17 mouse cellular contexts compared by ENCODE assay signal in genomic region chr13:34766572-34766971, GRCm38 (mm10). TPM values are rescaled to one million over a fixed set of nuclear protein-coding genes. Genes with fewer than 3 reads are reported as not detected.
A peak's percentile ranks its signal among the peaks of the same experiment; 100 is the strongest.
DNase-seq lines count a peak whose midpoint lies in the region; ATAC-seq and TF ChIP-seq lines count a peak whose summit lies in the region.
"Had no signal": no experiment of that assay in that cellular context is flagged by ENCODE, and none has a peak within 500 bp of the region (broad histone marks: within the 10 kb centered on the region; RNA-seq: fewer than 3 reads in every experiment).

No protein-coding gene starts in this region.

- no peak for TF ChIP-seq POLR2A in heart, adult 2 months (IDR thresholded peaks at IDR 0.05; ENCODE audit: insufficient read depth, low read depth, low read length)
- TF ChIP-seq POLR2A in bone marrow macrophage, adult 2 months (IDR thresholded peaks at IDR 0.05; ENCODE audit: borderline replicate concordance, low read depth, low read length): no peak

- H3K4me1 ChIP-seq in heart, adult 2 months (ENCODE audit: control insufficient read depth, insufficient read depth, low read length): peaks cover 6% of the 10 kb centered on the region
- 0 out of 2 replicates have a peak, but pooled peaks cover 2% of the 10 kb centered on the region for H3K4me1 ChIP-seq in liver, postnatal 0 days (ENCODE audit: insufficient read depth)
- H3K4me1 ChIP-seq in bone marrow macrophage, adult 2 months (ENCODE audit: control insufficient read depth, insufficient read depth, low read length): peaks cover 15% of the 10 kb centered on the region

- no peak overlapping the region for H3ac ChIP-seq in C2C12 (ENCODE audit: control insufficient read depth, insufficient read length, low read depth)

- H3K9ac ChIP-seq in heart, adult 2 months (ENCODE audit: low read depth, low read length): no peak overlapping the region
- no peak overlapping the region for H3K9ac ChIP-seq in liver, postnatal 0 days (replicated peaks)
- H3K9ac ChIP-seq: heart, embryonic 15.5 days; limb, embryonic 12.5 days had no signal

- no peak overlapping the region for H3K4me3 ChIP-seq in heart, adult 2 months
- no peak overlapping the region for H3K4me3 ChIP-seq in liver, postnatal 0 days (ENCODE audit: low read depth, low read length)
- H3K4me3 ChIP-seq in C2C12 (ENCODE audit: insufficient read depth, poor library complexity, severe bottlenecking): no peak overlapping the region
- no peak overlapping the region for H3K4me3 ChIP-seq in bone marrow macrophage, adult 2 months (ENCODE audit: insufficient read depth, low read length)
- H3K4me3 ChIP-seq: erythroblast, embryonic 14.5 days; heart, embryonic 15.5 days; limb, embryonic 12.5 days had no signal

- no peak for TF ChIP-seq EP300 in heart, adult 2 months (IDR thresholded peaks at IDR 0.05; ENCODE audit: insufficient read depth, low read depth, low read length)
- no peak for TF ChIP-seq EP300 in liver, postnatal 0 days (IDR thresholded peaks at IDR 0.05; ENCODE audit: low read depth)

- H3K79me2 ChIP-seq in heart, adult 2 months (replicated peaks; ENCODE audit: control insufficient read depth, insufficient read depth, low read length): no peaks in the 10 kb centered on the region
- no peaks in the 10 kb centered on the region for H3K79me2 ChIP-seq in C2C12 (ENCODE audit: control insufficient read depth, insufficient read depth)

- no peak overlapping the region for H3K4me2 ChIP-seq in liver, postnatal 0 days (ENCODE audit: low read depth, low read length)
- H3K4me2 ChIP-seq: heart, embryonic 15.5 days; limb, embryonic 12.5 days had no signal

- DNase-seq in heart, adult 2 months: no peak
- no peak for DNase-seq in heart, adult 8-10 months (ENCODE audit: low spot score)
- DNase-seq in liver, postnatal 0 days: no peak
- DNase-seq in liver: no peak
- no peak for DNase-seq in neural tube, embryonic 10.5 days (ENCODE audit: extremely low spot score, low spot score)
- DNase-seq in layer of hippocampus, adult 9-10 months (ENCODE audit: low spot score): no peak
- DNase-seq: lung, postnatal 36 days; midbrain, embryonic 14.5 days had no signal

- WGBS in heart, adult 2 months: 27% methylated on average over 4 of the region's 4 CpGs
- WGBS in liver, postnatal 0 days (ENCODE audit: insufficient replicate concordance): 37% methylated on average over 4 of the region's 4 CpGs

- no peaks in the 10 kb centered on the region for H3K27me3 ChIP-seq in heart, adult 2 months (ENCODE audit: control insufficient read depth, insufficient read depth, low read length)
- no peaks in the 10 kb centered on the region for H3K27me3 ChIP-seq in liver, postnatal 0 days (ENCODE audit: insufficient read depth, low read length)
- no peaks in the 10 kb centered on the region for H3K27me3 ChIP-seq in C2C12 (ENCODE audit: control insufficient read depth, insufficient read depth, insufficient read length)
- H3K27me3 ChIP-seq: heart, embryonic 15.5 days; limb, embryonic 12.5 days had no signal

- no peaks in the 10 kb centered on the region for H3K9me3 ChIP-seq in liver, postnatal 0 days (ENCODE audit: low read length)
- H3K9me3 ChIP-seq: heart, embryonic 15.5 days; limb, embryonic 12.5 days had no signal

- H3K79me3 ChIP-seq in C2C12 (ENCODE audit: low read depth): no peaks in the 10 kb centered on the region

- intact Hi-C loops in heart, adult 2 months (cut with DNase I): no loop called here

- no peak for ATAC-seq in liver, postnatal 0 days
- ATAC-seq: inflammation-experienced regulatory T-cells, adult 6 months had no signal

- H3K27ac ChIP-seq in heart, adult 2 months: no peak overlapping the region
- H3K27ac ChIP-seq in liver, postnatal 0 days (ENCODE audit: low read depth): no peak overlapping the region
- H3K27ac ChIP-seq in bone marrow macrophage, adult 2 months (ENCODE audit: insufficient read depth, low read depth, low read length): 0 out of 2 replicates have a peak overlapping the region, but pooled peaks have one; percentile 24
- H3K27ac ChIP-seq: heart, embryonic 15.5 days; limb, embryonic 12.5 days had no signal

- TF ChIP-seq CTCF in heart, adult 2 months (IDR thresholded peaks at IDR 0.05): peak; percentile 44
- peak; percentile 17; the same call in 1 of the 2 replicates for TF ChIP-seq CTCF in liver, postnatal 0 days (IDR thresholded peaks at IDR 0.05; ENCODE audit: low read depth)
- no peak for TF ChIP-seq CTCF in C2C12 (IDR thresholded peaks at IDR 0.05; ENCODE audit: control insufficient read depth, insufficient read depth, insufficient read length)
- TF ChIP-seq CTCF in bone marrow macrophage, adult 2 months (IDR thresholded peaks at IDR 0.05; ENCODE audit: low read depth, low read length): no peak

- H3K36me3 ChIP-seq in heart, adult 2 months (ENCODE audit: control insufficient read depth, insufficient read depth, low read length): no peaks in the 10 kb centered on the region
- H3K36me3 ChIP-seq in liver, postnatal 0 days (replicated peaks; ENCODE audit: insufficient read depth, low read length): no peaks in the 10 kb centered on the region
- no peaks in the 10 kb centered on the region for H3K36me3 ChIP-seq in C2C12 (ENCODE audit: control insufficient read depth, insufficient read depth)
- H3K36me3 ChIP-seq: heart, embryonic 15.5 days; limb, embryonic 12.5 days had no signal

TF ChIP-seq in C2C12, 6 proteins besides CTCF, POLR2A, EP300 and RAD21:
- TF ChIP-seq FOSL1 (IDR thresholded peaks at IDR 0.05; ENCODE audit: insufficient read depth, low read length, poor library complexity, severe bottlenecking): peak; percentile 25
- no peak for TF ChIP-seq MYOG (IDR thresholded peaks at IDR 0.05; ENCODE audit: control insufficient read depth, extremely low read depth, insufficient read length)
- peak; percentile 38 for TF ChIP-seq MAX (IDR thresholded peaks at IDR 0.05)

RNA-seq across cellular contexts. Expression of gene Fam50b, which starts 31.9 kb away (rescaled TPM):
- total RNA-seq in heart, adult 2 months (2021): not detected
- 0.18 TPM in 1 of 2 replicates, not detected in the other for polyA plus RNA-seq in heart, adult 2 months (2012; rRNA removed)
- not detected for total RNA-seq in heart, adult 8-10 months (2022)
- polyA plus RNA-seq in liver, postnatal 0 days (2015; fragmentation: Nextera tagmentation; extraction: Ambion mirVana): 0.08 and 0.12 TPM in 2 replicates
- polyA plus RNA-seq in C2C12 (2012; fragmentation: generic; extraction: Trizol): not detected
- polyA plus RNA-seq in bone marrow macrophage, adult 2 months (2012; ENCODE audit: insufficient read depth, insufficient read length, missing spikeins): not detected in 2 replicates
- total RNA-seq: layer of hippocampus, postnatal 10 days had no signal
- polyA plus RNA-seq: cortical plate, adult 2 months; erythroblast, embryonic 14.5 days; heart, embryonic 15.5 days; inflammation-experienced regulatory T-cells, adult 6 months; limb, embryonic 12.5 days; midbrain, embryonic 14.5 days; neural tube, embryonic 14.5 days had no signal

Comparison
In these comparisons a context has a peak if more than half of its experiments do, and no peak if none do; other contexts are left out.
1. CTCF ChIP-seq: peak in heart, adult 2 months (single experiment) and liver, postnatal 0 days (single experiment); none in C2C12 (single experiment) and bone marrow macrophage, adult 2 months (single experiment).